Mouse (Mus musculus): ENCODE measurements around the gene Abcg8.

The Abcg8 gene

GRCm38 (mm10) chr17:84675951-84676366, at the start of gene Abcg8:
Gene Abcg8, plus strand, starts transcription at chr17:84676302.
- DNase-seq: no peak

- peak; percentile 16 for DNase-seq
These were observed 49.2 kb upstream of the Abcg8 start for GRCm38 (mm10) chr17:84626857-84627305.

- no peak for DNase-seq
These were observed 48.4 kb upstream of the Abcg8 start for GRCm38 (mm10) chr17:84627721-84628120.

- no peak for DNase-seq
These were observed 47.5 kb upstream of the Abcg8 start for GRCm38 (mm10) chr17:84628611-84629010.

GRCm38 (mm10) chr17:84631836-84632235, 44.3 kb upstream of the Abcg8 start:
- no peak for DNase-seq

- no peak for DNase-seq
These were observed 42.7 kb upstream of the Abcg8 start for GRCm38 (mm10) chr17:84633443-84633842.

GRCm38 (mm10) chr17:84636328-84636727, 39.8 kb upstream of the Abcg8 start:
- DNase-seq: no peak

GRCm38 (mm10) chr17:84637971-84638370, 38.1 kb upstream of the Abcg8 start:
- no peak for DNase-seq

- DNase-seq: no peak
These were observed 36.2 kb upstream of the Abcg8 start for GRCm38 (mm10) chr17:84639796-84640378.

- DNase-seq: peak; percentile 72
These were observed 34.2 kb upstream of the Abcg8 start for GRCm38 (mm10) chr17:84641893-84642292.

- DNase-seq: no peak
These were observed 33.8 kb upstream of the Abcg8 start for GRCm38 (mm10) chr17:84642324-84642723.

- DNase-seq: no peak
These were observed 31.6 kb upstream of the Abcg8 start for GRCm38 (mm10) chr17:84644292-84645050.

- no peak for DNase-seq
These were observed 31.0 kb upstream of the Abcg8 start for GRCm38 (mm10) chr17:84645119-84645518.

- DNase-seq: no peak
These were observed 30.2 kb upstream of the Abcg8 start for GRCm38 (mm10) chr17:84645894-84646293.

- no peak for DNase-seq
These were observed 29.6 kb upstream of the Abcg8 start for GRCm38 (mm10) chr17:84646477-84646876.

- no peak for DNase-seq
These were observed 28.5 kb upstream of the Abcg8 start for GRCm38 (mm10) chr17:84647630-84648029.

- no peak for DNase-seq
These were observed 25.6 kb upstream of the Abcg8 start for GRCm38 (mm10) chr17:84650302-84651017.

- DNase-seq: no peak
These were observed 22.6 kb upstream of the Abcg8 start for GRCm38 (mm10) chr17:84653544-84653943.

- no peak for DNase-seq
These were observed 19.9 kb upstream of the Abcg8 start for GRCm38 (mm10) chr17:84656205-84656604.

GRCm38 (mm10) chr17:84656653-84657421, 19.3 kb upstream of the Abcg8 start:
- no peak for DNase-seq

- no peak for DNase-seq
These were observed 18.7 kb upstream of the Abcg8 start for GRCm38 (mm10) chr17:84657422-84657732.

- no peak for DNase-seq
These were observed 18.3 kb upstream of the Abcg8 start for GRCm38 (mm10) chr17:84657782-84658181.

GRCm38 (mm10) chr17:84658195-84658594, 17.9 kb upstream of the Abcg8 start:
- no peak for DNase-seq
